Mouse (Mus musculus): ENCODE results near the gene Dand5. TPM values are rescaled to one million over a fixed set of nuclear protein-coding genes. Genes with fewer than 3 reads are reported as not detected.

The Dand5 gene
- polyA plus RNA-seq (2012; rRNA removed): 1.1 and 1.3 TPM in 2 replicates

GRCm38 (mm10) chr8:84822723-84823122 lies at the start of gene Dand5:
Gene Dand5, minus strand, starts transcription at chr8:84822823.

GRCm38 (mm10) chr8:84871376-84872308 lies 49.0 kb upstream of the Dand5 start, which contains the start of gene Syce2:
Gene Syce2, plus strand, starts transcription at chr8:84872111.

GRCm38 (mm10) chr8:84856864-84857441 lies 34.3 kb upstream of the Dand5 start, which contains the start of gene Farsa:
Gene Farsa, plus strand, starts transcription at chr8:84856989.

GRCm38 (mm10) chr8:84846722-84847572 lies 24.3 kb upstream of the Dand5 start, which contains the start of gene Calr:
Gene Calr, minus strand, starts transcription at chr8:84846934.

GRCm38 (mm10) chr8:84840248-84840999 lies 17.8 kb upstream of the Dand5 start, which contains the start of gene Rad23a:
Gene Rad23a, minus strand, starts transcription at chr8:84840665.

GRCm38 (mm10) chr8:84831490-84831889 lies 8.9 kb upstream of the Dand5 start, which contains the start of gene Gadd45gip1:
Gene Gadd45gip1, plus strand, starts transcription at chr8:84831522.

GRCm38 (mm10) chr8:84799999-84800831 lies 22.4 kb downstream of the Dand5 start, which contains the start of gene Nfix:
Gene Nfix, minus strand, starts transcription at chr8:84800344.

Other genes with a start within 250 kb of the Dand5 start
- gene Ier2, start 160.0 kb downstream of the Dand5 start, polyA plus RNA-seq (2012; rRNA removed): 24.7 and 28.4 TPM in 2 replicates
- gene Trmt1, start 136.5 kb downstream of the Dand5 start, polyA plus RNA-seq (2012; rRNA removed): 46.5 and 57.1 TPM in 2 replicates
- gene Nacc1, start 135.0 kb downstream of the Dand5 start, polyA plus RNA-seq (2012; rRNA removed): 56.4 TPM in 2 replicates
- gene Lyl1, start 121.4 kb downstream of the Dand5 start, polyA plus RNA-seq (2012; rRNA removed): 4.3 and 5.4 TPM in 2 replicates
- gene G430095P16Rik, start 99.8 kb downstream of the Dand5 start, polyA plus RNA-seq (2012; rRNA removed): 0.09 TPM in 1 of 2 replicates, not detected in the other
- 43.0 and 44.8 TPM in 2 replicates for gene Nfix, start 22.5 kb downstream of the Dand5 start, polyA plus RNA-seq (2012; rRNA removed)
- 20.5 and 114 TPM in 2 replicates for gene Gadd45gip1, start 8.7 kb upstream of the Dand5 start, polyA plus RNA-seq (2012; rRNA removed)
- gene Rad23a, start 17.8 kb upstream of the Dand5 start, polyA plus RNA-seq (2012; rRNA removed): 34.5 and 34.7 TPM in 2 replicates
- gene Calr, start 24.1 kb upstream of the Dand5 start, polyA plus RNA-seq (2012; rRNA removed): 52.9 and 61.7 TPM in 2 replicates
- 21.9 and 25.5 TPM in 2 replicates for gene Farsa, start 34.2 kb upstream of the Dand5 start, polyA plus RNA-seq (2012; rRNA removed)
- 0.08 and 0.22 TPM in 2 replicates for gene Syce2, start 49.3 kb upstream of the Dand5 start, polyA plus RNA-seq (2012; rRNA removed)
- gene Gcdh, start 71.1 kb upstream of the Dand5 start, polyA plus RNA-seq (2012; rRNA removed): 101 and 137 TPM in 2 replicates
- 0.06 and 0.34 TPM in 2 replicates for gene Klf1, start 79.1 kb upstream of the Dand5 start, polyA plus RNA-seq (2012; rRNA removed)
- gene Dnase2a, start 85.7 kb upstream of the Dand5 start, polyA plus RNA-seq (2012; rRNA removed): 8.6 and 9.6 TPM in 2 replicates
- gene Mast1, start 114.5 kb upstream of the Dand5 start, polyA plus RNA-seq (2012; rRNA removed): 0.41 and 0.72 TPM in 2 replicates
- not detected in 2 replicates for gene Rtbdn, start 124.2 kb upstream of the Dand5 start, polyA plus RNA-seq (2012; rRNA removed)
- gene Gm49661, start 146.6 kb upstream of the Dand5 start, polyA plus RNA-seq (2012; rRNA removed): 0.89 TPM in 1 of 2 replicates, not detected in the other
- 79.1 and 81.4 TPM in 2 replicates for gene Prdx2, start 146.8 kb upstream of the Dand5 start, polyA plus RNA-seq (2012; rRNA removed)
- 17.6 and 24.3 TPM in 2 replicates for gene Rnaseh2a, start 146.9 kb upstream of the Dand5 start, polyA plus RNA-seq (2012; rRNA removed)
- 114 and 193 TPM in 2 replicates for gene Junb, start 155.9 kb upstream of the Dand5 start, polyA plus RNA-seq (2012; rRNA removed)
- 14.5 and 15.1 TPM in 2 replicates for gene Hook2, start 167.8 kb upstream of the Dand5 start, polyA plus RNA-seq (2012; rRNA removed)
- gene Best2, start 191.7 kb upstream of the Dand5 start, polyA plus RNA-seq (2012; rRNA removed): not detected in 2 replicates
- gene Asna1, start 202.5 kb upstream of the Dand5 start, polyA plus RNA-seq (2012; rRNA removed): 51.2 and 52.0 TPM in 2 replicates
- gene Trir, start 204.0 kb upstream of the Dand5 start, polyA plus RNA-seq (2012; rRNA removed): 27.6 and 47.2 TPM in 2 replicates
- 18.8 and 27.1 TPM in 2 replicates for gene Tnpo2, start 214.1 kb upstream of the Dand5 start, polyA plus RNA-seq (2012; rRNA removed)
- 31.9 and 42.6 TPM in 2 replicates for gene Fbxw9, start 237.2 kb upstream of the Dand5 start, polyA plus RNA-seq (2012; rRNA removed)
- gene Gm5741, start 245.2 kb upstream of the Dand5 start, polyA plus RNA-seq (2012; rRNA removed): 1.2 and 1.7 TPM in 2 replicates
- gene Dhps, start 248.9 kb upstream of the Dand5 start, polyA plus RNA-seq (2012; rRNA removed): 23.1 and 46.6 TPM in 2 replicates